In genomic region chr9:38413502-38413901, GRCm38 (mm10) we compare ENCODE assay signal across 19 mouse cellular contexts. TPM values are rescaled to one million over a fixed set of nuclear protein-coding genes. Genes with fewer than 3 reads are reported as not detected.
"Had no signal": no experiment of that assay in that cellular context is flagged by ENCODE, and none has a peak within 500 bp of the region (broad histone marks: within the 10 kb centered on the region; RNA-seq: fewer than 3 reads in every experiment).

No protein-coding gene starts in this region.

RNA-seq across cellular contexts. Expression of gene Olfr147, which starts 12.0 kb away (rescaled TPM):
- total RNA-seq: layer of hippocampus, adult 8-10 months; layer of hippocampus, postnatal 14 days; left cerebral cortex, adult 18-20 months; left cerebral cortex, postnatal 10 days; left cerebral cortex, postnatal 4 days; megakaryocyte-erythroid progenitor cell, adult 5-6 weeks; midbrain, postnatal 0 days; neutrophil, adult 5-6 weeks had no signal
- polyA plus RNA-seq: kidney, adult 2 months; kidney, embryonic 15.5 days; large intestine, adult 2 months; limb, embryonic 15.5 days; liver, embryonic 13.5 days; liver, postnatal 0 days; lung, embryonic 16.5 days; midbrain, embryonic 13.5 days; midbrain, postnatal 0 days; neural tube, embryonic 12.5 days; stomach, embryonic 14.5 days; thymus, postnatal 0 days had no signal

RNA-seq across cellular contexts. Expression of gene Olfr901, which starts 15.8 kb away (rescaled TPM):
- total RNA-seq: layer of hippocampus, adult 8-10 months; layer of hippocampus, postnatal 14 days; left cerebral cortex, adult 18-20 months; left cerebral cortex, postnatal 10 days; left cerebral cortex, postnatal 4 days; megakaryocyte-erythroid progenitor cell, adult 5-6 weeks; midbrain, postnatal 0 days; neutrophil, adult 5-6 weeks had no signal
- polyA plus RNA-seq: kidney, adult 2 months; kidney, embryonic 15.5 days; large intestine, adult 2 months; limb, embryonic 15.5 days; liver, embryonic 13.5 days; liver, postnatal 0 days; lung, embryonic 16.5 days; midbrain, embryonic 13.5 days; midbrain, postnatal 0 days; neural tube, embryonic 12.5 days; stomach, embryonic 14.5 days; thymus, postnatal 0 days had no signal

RNA-seq across cellular contexts. Expression of gene Olfr902, which starts 34.0 kb away (rescaled TPM):
- total RNA-seq: layer of hippocampus, adult 8-10 months; layer of hippocampus, postnatal 14 days; left cerebral cortex, adult 18-20 months; left cerebral cortex, postnatal 10 days; left cerebral cortex, postnatal 4 days; megakaryocyte-erythroid progenitor cell, adult 5-6 weeks; midbrain, postnatal 0 days; neutrophil, adult 5-6 weeks had no signal
- polyA plus RNA-seq: kidney, adult 2 months; kidney, embryonic 15.5 days; large intestine, adult 2 months; limb, embryonic 15.5 days; liver, embryonic 13.5 days; liver, postnatal 0 days; lung, embryonic 16.5 days; midbrain, embryonic 13.5 days; midbrain, postnatal 0 days; neural tube, embryonic 12.5 days; stomach, embryonic 14.5 days; thymus, postnatal 0 days had no signal

RNA-seq across cellular contexts. Expression of gene Olfr251, which starts 36.6 kb away (rescaled TPM):
- total RNA-seq: layer of hippocampus, adult 8-10 months; layer of hippocampus, postnatal 14 days; left cerebral cortex, adult 18-20 months; left cerebral cortex, postnatal 10 days; left cerebral cortex, postnatal 4 days; megakaryocyte-erythroid progenitor cell, adult 5-6 weeks; midbrain, postnatal 0 days; neutrophil, adult 5-6 weeks had no signal
- polyA plus RNA-seq: kidney, adult 2 months; kidney, embryonic 15.5 days; large intestine, adult 2 months; limb, embryonic 15.5 days; liver, embryonic 13.5 days; liver, postnatal 0 days; lung, embryonic 16.5 days; midbrain, embryonic 13.5 days; midbrain, postnatal 0 days; neural tube, embryonic 12.5 days; stomach, embryonic 14.5 days; thymus, postnatal 0 days had no signal

RNA-seq across cellular contexts. Expression of gene Olfr250, which starts 46.8 kb away (rescaled TPM):
- total RNA-seq: layer of hippocampus, adult 8-10 months; layer of hippocampus, postnatal 14 days; left cerebral cortex, adult 18-20 months; left cerebral cortex, postnatal 10 days; left cerebral cortex, postnatal 4 days; megakaryocyte-erythroid progenitor cell, adult 5-6 weeks; midbrain, postnatal 0 days; neutrophil, adult 5-6 weeks had no signal
- polyA plus RNA-seq: kidney, adult 2 months; kidney, embryonic 15.5 days; large intestine, adult 2 months; limb, embryonic 15.5 days; liver, embryonic 13.5 days; liver, postnatal 0 days; lung, embryonic 16.5 days; midbrain, embryonic 13.5 days; midbrain, postnatal 0 days; neural tube, embryonic 12.5 days; stomach, embryonic 14.5 days; thymus, postnatal 0 days had no signal
